Mouse (Mus musculus): ENCODE measurements at regions not wholly inside any gene's neighbourhood (a gene's known extent, or its start where the extent isn't known, plus 50 kb on each side); places are given as distances from the start of the nearest gene placed in this dataset.

- Histone ChIP-seq H3K36me3 (ENCODE audit: control insufficient read depth, insufficient read depth, low read length) (no peaks in the 10 kb centered on the region), H3K4me1 (ENCODE audit: control insufficient read depth, insufficient read depth, low read length) (peaks cover 13% of the 10 kb centered on the region), H3K9ac (ENCODE audit: low read depth, low read length, severe bottlenecking) (no peak overlapping the region), H3K4me3 (replicated peaks; ENCODE audit: low read length) (no peak overlapping the region), H3K9me3 (ENCODE audit: control insufficient read depth, low read length) (no peaks in the 10 kb centered on the region), H3K27me3 (ENCODE audit: control insufficient read depth, insufficient read depth, low read length) (no peaks in the 10 kb centered on the region), H3K4me2 (replicated peaks; ENCODE audit: low read depth, low read length, severe bottlenecking) (no peak overlapping the region), H3K27ac (replicated peaks; ENCODE audit: low read depth, low read length) (no peak overlapping the region)
- DNase-seq (ENCODE audit: low spot score) (no peak), ATAC-seq (ENCODE audit: low FRiP score, low read depth) (no peak)
- no peak for TF ChIP-seq POLR2A (IDR thresholded peaks at IDR 0.05; ENCODE audit: borderline replicate concordance, extremely low read depth, insufficient read depth, insufficient read length)
- 35% methylated on average over 2 of the region's 2 CpGs for WGBS
Observed at GRCm38 (mm10) chr2:71651662-71652061, 93.8 kb upstream of the Itga6 start.

- 10% methylated on average over 9 of the region's 9 CpGs for WGBS
Observed at GRCm38 (mm10) chr2:71652261-71652801, 93.1 kb upstream of the Itga6 start.

GRCm38 (mm10) chr2:71654817-71655503, 90.5 kb upstream of the Itga6 start:
- no peak for ATAC-seq (ENCODE audit: low FRiP score, low read depth)
- H3K4me1 ChIP-seq (ENCODE audit: control insufficient read depth, insufficient read depth, low read length) = peaks cover 14% of the 10 kb centered on the region
- H3K4me3 ChIP-seq (replicated peaks; ENCODE audit: low read length) = no peak overlapping the region
- no peaks in the 10 kb centered on the region for H3K27me3 ChIP-seq (ENCODE audit: control insufficient read depth, insufficient read depth, low read length)
- H3K27ac ChIP-seq (replicated peaks; ENCODE audit: low read depth, low read length) = no peak overlapping the region
- DNase-seq (ENCODE audit: low spot score) = no peak
- no peak for TF ChIP-seq POLR2A (IDR thresholded peaks at IDR 0.05; ENCODE audit: borderline replicate concordance, extremely low read depth, insufficient read depth, insufficient read length)
- WGBS = 19% methylated on average over 6 of the region's 8 CpGs
- no peak overlapping the region; the same call in 1 of the 2 replicates for H3K9ac ChIP-seq (ENCODE audit: low read depth, low read length, severe bottlenecking)
- no peak overlapping the region for H3K4me2 ChIP-seq (replicated peaks; ENCODE audit: low read depth, low read length, severe bottlenecking)
- no peaks in the 10 kb centered on the region for H3K9me3 ChIP-seq (ENCODE audit: control insufficient read depth, low read length)
- H3K36me3 ChIP-seq (ENCODE audit: control insufficient read depth, insufficient read depth, low read length) = no peaks in the 10 kb centered on the region

More at GRCm38 (mm10) chr2:71652261-71652801, 93.1 kb upstream of the Itga6 start:
- H3K9ac ChIP-seq (ENCODE audit: low read depth, low read length, severe bottlenecking) = no peak overlapping the region
- peaks cover 13% of the 10 kb centered on the region for H3K4me1 ChIP-seq (ENCODE audit: control insufficient read depth, insufficient read depth, low read length)
- 0 out of 2 replicates have a peak overlapping the region, but pooled peaks have one; percentile 16 for H3K4me2 ChIP-seq (replicated peaks; ENCODE audit: low read depth, low read length, severe bottlenecking)
- no peak overlapping the region for H3K4me3 ChIP-seq (replicated peaks; ENCODE audit: low read length)
- TF ChIP-seq POLR2A (IDR thresholded peaks at IDR 0.05; ENCODE audit: borderline replicate concordance, extremely low read depth, insufficient read depth, insufficient read length) = no peak
- H3K9me3 ChIP-seq (ENCODE audit: control insufficient read depth, low read length) = no peaks in the 10 kb centered on the region
- no peak for ATAC-seq (ENCODE audit: low FRiP score, low read depth)
- H3K27me3 ChIP-seq (ENCODE audit: control insufficient read depth, insufficient read depth, low read length) = no peaks in the 10 kb centered on the region
- no peaks in the 10 kb centered on the region for H3K36me3 ChIP-seq (ENCODE audit: control insufficient read depth, insufficient read depth, low read length)
- no peak overlapping the region for H3K27ac ChIP-seq (replicated peaks; ENCODE audit: low read depth, low read length)
- DNase-seq (ENCODE audit: low spot score) = peak; percentile 51

- no peaks in the 10 kb centered on the region for H3K9me3 ChIP-seq (ENCODE audit: control insufficient read depth, low read length)
- peak; percentile 73 for ATAC-seq (ENCODE audit: low FRiP score, low read depth)
- WGBS = 3% methylated on average over 19 of the region's 19 CpGs
- TF ChIP-seq POLR2A (IDR thresholded peaks at IDR 0.05; ENCODE audit: borderline replicate concordance, extremely low read depth, insufficient read depth, insufficient read length) = no peak
- H3K4me2 ChIP-seq (replicated peaks; ENCODE audit: low read depth, low read length, severe bottlenecking) = peak overlapping the region; percentile 50
- peak overlapping the region; percentile 26 for H3K4me3 ChIP-seq (replicated peaks; ENCODE audit: low read length)
- H3K27me3 ChIP-seq (ENCODE audit: control insufficient read depth, insufficient read depth, low read length) = no peaks in the 10 kb centered on the region
- no peaks in the 10 kb centered on the region for H3K36me3 ChIP-seq (ENCODE audit: control insufficient read depth, insufficient read depth, low read length)
- H3K4me1 ChIP-seq (ENCODE audit: control insufficient read depth, insufficient read depth, low read length) = peaks cover 16% of the 10 kb centered on the region
- peak; percentile 14 for DNase-seq (ENCODE audit: low spot score)
- H3K27ac ChIP-seq (replicated peaks; ENCODE audit: low read depth, low read length) = no peak overlapping the region
- peak overlapping the region; percentile 37 for H3K9ac ChIP-seq (ENCODE audit: low read depth, low read length, severe bottlenecking)
Observed at GRCm38 (mm10) chr2:71655504-71656390, 89.7 kb upstream of the Itga6 start.

GRCm38 (mm10) chr2:71656611-71657244, 88.7 kb upstream of the Itga6 start:
- 60% methylated on average over 8 of the region's 8 CpGs for WGBS
- Histone ChIP-seq H3K36me3 (ENCODE audit: control insufficient read depth, insufficient read depth, low read length) (no peaks in the 10 kb centered on the region), H3K4me2 (replicated peaks; ENCODE audit: low read depth, low read length, severe bottlenecking) (no peak overlapping the region), H3K4me1 (ENCODE audit: control insufficient read depth, insufficient read depth, low read length) (peaks cover 16% of the 10 kb centered on the region), H3K9ac (ENCODE audit: low read depth, low read length, severe bottlenecking) (no peak overlapping the region), H3K27ac (replicated peaks; ENCODE audit: low read depth, low read length) (no peak overlapping the region), H3K9me3 (ENCODE audit: control insufficient read depth, low read length) (no peaks in the 10 kb centered on the region), H3K4me3 (replicated peaks; ENCODE audit: low read length) (no peak overlapping the region), H3K27me3 (ENCODE audit: control insufficient read depth, insufficient read depth, low read length) (no peaks in the 10 kb centered on the region)
- no peak for TF ChIP-seq POLR2A (IDR thresholded peaks at IDR 0.05; ENCODE audit: borderline replicate concordance, extremely low read depth, insufficient read depth, insufficient read length)
- DNase-seq (ENCODE audit: low spot score) (no peak), ATAC-seq (ENCODE audit: low FRiP score, low read depth) (no peak)

Data from limb, embryonic 14.5 days (tissue).